Mouse (Mus musculus) forebrain, postnatal 0 days (tissue): Measurements from ENCODE around the gene Sod1. TPM values are rescaled to one million over a fixed set of nuclear protein-coding genes. Genes with fewer than 3 reads are reported as not detected.

Experiments
- ATAC-seq: fragments of 200-750 bp; cut with Nextera tagmentation; 2 replicates; pipeline ENCODE4 v1.8.0; 2017; ENCODE audit warnings: mild to moderate bottlenecking, moderate library complexity
- DNase-seq: peaks from one replicate; pipeline ENCODE4 v3.0.0-alpha.2; 2015
- H3K27ac ChIP-seq: fragments of 300-500 bp; sonication (generic); 2 replicates; pipeline ENCODE4 v1.5.1; 2014; ENCODE audit warnings: low read depth, mild to moderate bottlenecking, antibody characterized with exemption, low read length, moderate library complexity, mixed read lengths
- H3K27me3 ChIP-seq: fragments of 300-500 bp; sonication (generic); 2 replicates; pipeline ENCODE4 v1.6.1; 2014; ENCODE audit warnings: mild to moderate bottlenecking, low read length, mixed read lengths; ENCODE audit not compliant: insufficient read depth
- H3K36me3 ChIP-seq: fragments of 300-500 bp; sonication (generic); 2 replicates; pipeline ENCODE4 v1.6.1; 2014; ENCODE audit warnings: mild to moderate bottlenecking, moderate library complexity; ENCODE audit not compliant: insufficient read depth
- H3K4me1 ChIP-seq: fragments of 300-500 bp; sonication (generic); 2 replicates; pipeline ENCODE4 v1.6.1; 2014; ENCODE audit warnings: antibody characterized with exemption; ENCODE audit not compliant: insufficient read depth
- H3K4me2 ChIP-seq: fragments of 300-500 bp; sonication (generic); 2 replicates; pipeline ENCODE4 v1.6.1; 2014; ENCODE audit warnings: low read depth, mild to moderate bottlenecking, moderate library complexity
- H3K4me3 ChIP-seq: fragments of 300-500 bp; sonication (generic); 2 replicates; pipeline ENCODE4 v1.5.1; 2014; ENCODE audit warnings: low read depth, low read length, mixed read lengths
- H3K9ac ChIP-seq: fragments of 300-500 bp; sonication (generic); 2 replicates; pipeline ENCODE4 v1.6.1; 2014; ENCODE audit warnings: mild to moderate bottlenecking
- H3K9me3 ChIP-seq: fragments of 300-500 bp; sonication (generic); 2 replicates; pipeline ENCODE4 v1.6.1; 2016; ENCODE audit warnings: low read length
- CTCF ChIP-seq: sonication (generic); IDR thresholded peaks from 2 replicates; pipeline ENCODE4 v1.5.1; 2016; ENCODE audit warnings: antibody characterized with exemption, control low read depth, low read depth
- WGBS: fragments of 180-500 bp; shearing (Covaris S2); extraction: QIAGEN DNeasy Blood & Tissue Kit; methylation state at CpG from one replicate; pipeline ENCODE4 v1.1.7; 2014; 5-methylcytosine and 5-hydroxymethylcytosine counted together
- polyA plus RNA-seq: library from polyadenylated mRNA; unstranded; fragments of >200 nt; fragmentation: Nextera tagmentation; extraction: Ambion mirVana; gene quantifications from 2 replicates; pipeline ENCODE4 v1.2.1, GENCODE M21; 2015
- total RNA-seq: library from RNA; depleted of rRNA; stranded (reverse); fragments of >200 nt; gene quantifications from 2 replicates; pipeline ENCODE4 v1.2.3, GENCODE M21; 2014

Sod1 gene
- total and polyA plus RNA-seq, 2 experiments from 2014 or later = 223 to 1,167 TPM

DNA sequence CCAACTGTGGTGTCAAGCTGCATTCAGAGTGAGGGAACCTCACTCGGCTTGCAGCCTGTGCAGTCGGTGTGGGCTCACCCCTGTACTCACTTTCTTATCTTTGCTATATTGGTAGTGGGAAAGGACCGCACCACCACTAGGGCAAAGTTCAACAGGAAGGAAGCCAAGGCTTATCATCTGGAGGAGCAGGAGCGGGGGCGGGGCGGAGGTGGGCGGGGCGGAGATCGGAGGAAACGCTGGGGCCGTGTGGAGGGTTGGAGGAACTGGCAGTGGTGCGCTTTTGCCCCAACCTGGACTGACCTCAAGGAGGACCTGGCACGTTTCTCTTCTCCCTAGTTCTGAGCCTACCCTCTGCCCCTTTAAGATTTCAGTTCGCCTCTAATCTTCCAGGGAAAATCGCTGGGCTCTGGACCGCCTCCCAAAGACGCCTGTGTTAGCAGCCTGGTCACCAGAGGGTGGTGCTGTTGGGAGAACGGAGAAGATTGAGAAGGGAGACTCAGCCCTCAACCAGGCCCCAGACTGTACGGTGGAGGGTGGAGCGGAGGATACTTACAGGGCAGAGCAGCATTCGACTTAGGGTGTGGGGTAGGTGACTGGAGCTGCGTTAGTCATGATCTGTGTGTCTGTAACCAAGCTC lies 23.1 kb upstream of the Sod1 start:
- Histone ChIP-seq H3K4me1 (no peaks in the 10 kb centered on the region), H3K27me3 (no peaks in the 10 kb centered on the region), H3K36me3 (no peaks in the 10 kb centered on the region), H3K4me3 (peak overlapping the region; percentile 35), H3K9ac (peak overlapping the region; percentile 47), H3K9me3 (no peaks in the 10 kb centered on the region), H3K27ac (no peak overlapping the region), H3K4me2 (peak overlapping the region; percentile 52)
- WGBS = 4% methylated on average over 22 of the region's 22 CpGs
- TF ChIP-seq CTCF = peak; percentile 74
- ATAC-seq (peak; percentile 97), DNase-seq (peak; percentile 83)

DNA sequence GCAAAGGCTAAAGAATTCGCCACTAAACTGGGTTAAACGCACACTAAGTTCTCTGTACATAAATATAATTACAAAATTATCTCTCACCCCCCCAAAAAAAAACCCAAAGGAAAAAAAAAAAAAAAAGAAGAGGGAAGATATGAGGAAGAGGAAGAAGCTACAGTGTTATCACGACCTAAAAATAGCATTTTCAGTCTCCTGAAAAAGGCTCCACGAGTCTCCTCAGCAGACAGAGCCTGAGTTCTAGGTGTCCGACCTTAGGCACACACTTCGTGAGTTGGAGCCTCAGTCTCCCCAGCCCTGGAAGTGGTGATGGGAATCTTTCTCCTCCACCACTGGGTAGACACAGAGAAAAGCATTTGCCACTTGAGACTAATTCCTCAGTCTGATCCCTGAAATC lies 21.9 kb upstream of the Sod1 start:
- no peak overlapping the region for H3K9ac ChIP-seq
- no peak overlapping the region for H3K27ac ChIP-seq
- no peaks in the 10 kb centered on the region for H3K27me3 ChIP-seq
- H3K4me3 ChIP-seq = no peak overlapping the region
- H3K4me1 ChIP-seq = no peaks in the 10 kb centered on the region
- H3K9me3 ChIP-seq = no peaks in the 10 kb centered on the region
- H3K4me2 ChIP-seq = no peak overlapping the region
- DNase-seq (no peak), ATAC-seq (no peak)
- 93% methylated on average over 6 of the region's 6 CpGs for WGBS
- no peaks in the 10 kb centered on the region for H3K36me3 ChIP-seq
- no peak for TF ChIP-seq CTCF

DNA sequence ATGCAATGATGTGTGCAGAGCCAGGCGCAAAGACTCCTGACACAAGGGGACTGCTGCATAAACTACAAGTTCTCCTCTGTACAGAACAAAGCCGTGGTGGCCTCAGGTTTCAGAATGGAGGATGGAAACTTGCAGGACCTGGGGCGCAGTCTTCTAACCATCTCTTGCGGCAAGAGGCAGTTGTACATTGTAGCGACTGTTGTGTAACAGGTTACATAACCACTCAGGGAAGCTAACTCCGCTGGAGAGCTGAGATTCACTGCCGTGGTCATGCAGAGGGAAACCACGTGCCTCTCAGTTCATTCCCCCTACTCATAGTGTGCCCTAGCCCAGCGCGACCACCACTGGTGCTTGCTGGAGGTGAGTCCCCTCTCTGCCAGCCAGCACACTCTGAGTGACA lies 21.4 kb upstream of the Sod1 start:
- DNase-seq (no peak), ATAC-seq (no peak)
- H3K27me3 ChIP-seq = no peaks in the 10 kb centered on the region
- H3K27ac ChIP-seq = no peak overlapping the region
- TF ChIP-seq CTCF = no peak
- no peak overlapping the region for H3K4me3 ChIP-seq
- no peak overlapping the region for H3K9ac ChIP-seq
- H3K9me3 ChIP-seq = no peaks in the 10 kb centered on the region
- no peaks in the 10 kb centered on the region for H3K4me1 ChIP-seq
- 92% methylated on average over 10 of the region's 10 CpGs for WGBS
- H3K36me3 ChIP-seq = no peaks in the 10 kb centered on the region
- H3K4me2 ChIP-seq = no peak overlapping the region

DNA sequence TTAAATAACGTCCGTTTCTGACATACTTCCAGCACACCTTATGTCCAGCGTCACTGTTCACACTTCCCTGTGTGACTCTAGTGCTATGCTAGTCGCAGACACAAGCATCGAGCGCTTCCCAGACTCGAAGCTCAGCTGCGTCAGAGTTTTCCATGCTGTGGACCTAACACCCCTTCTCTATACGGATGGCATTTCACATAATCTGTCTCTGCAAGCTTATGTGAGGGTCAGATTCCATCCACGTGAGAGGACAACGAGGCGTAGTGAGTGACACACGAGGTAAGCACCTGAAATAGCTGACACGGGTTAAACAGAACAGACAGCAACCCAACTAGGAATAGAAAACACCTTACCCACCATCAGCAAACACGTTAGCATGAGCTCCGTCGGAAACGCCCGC lies 18.4 kb upstream of the Sod1 start:
- Histone ChIP-seq H3K27me3 (no peaks in the 10 kb centered on the region), H3K9ac (no peak overlapping the region), H3K9me3 (no peaks in the 10 kb centered on the region), H3K4me3 (no peak overlapping the region), H3K4me2 (no peak overlapping the region), H3K4me1 (no peaks in the 10 kb centered on the region), H3K27ac (no peak overlapping the region), H3K36me3 (no peaks in the 10 kb centered on the region)
- no peak for TF ChIP-seq CTCF
- WGBS = 70% methylated on average over 19 of the region's 19 CpGs
- DNase-seq (no peak), ATAC-seq (no peak)

DNA sequence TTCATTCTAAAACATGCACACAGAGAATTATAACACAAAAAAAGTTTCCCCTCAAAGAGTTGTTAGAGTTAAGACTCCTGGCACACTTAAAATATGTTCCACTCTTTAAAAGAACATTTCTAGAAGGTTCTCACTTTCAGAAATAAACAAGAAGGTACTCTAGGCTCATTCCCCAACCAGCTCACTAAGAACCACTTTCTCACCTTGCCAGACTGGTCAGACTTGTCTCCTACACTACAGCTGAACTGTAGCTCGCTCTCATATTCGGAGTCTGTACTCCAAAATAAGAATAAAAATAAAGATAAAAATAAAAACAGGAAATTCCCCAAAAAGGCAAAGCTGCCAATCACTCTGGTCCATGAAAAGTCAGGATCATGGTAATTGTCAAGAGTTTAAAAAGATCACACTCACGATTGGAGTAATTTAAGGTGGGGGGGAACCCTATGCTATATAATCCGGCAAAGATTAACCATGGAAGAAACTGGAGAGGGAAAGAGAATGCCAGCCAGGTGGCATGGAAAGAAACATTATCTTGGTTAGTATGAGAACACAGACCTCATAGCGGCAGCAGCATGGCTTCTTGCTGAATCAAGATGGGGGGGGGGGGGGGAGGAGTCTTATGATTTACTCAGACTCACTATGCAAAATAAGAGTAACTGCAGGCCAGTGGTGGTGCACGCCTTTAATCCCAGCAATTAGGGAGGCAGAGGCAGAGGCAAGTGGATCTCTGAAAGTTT lies 17.2 kb upstream of the Sod1 start:
- WGBS = 89% methylated on average over 6 of the region's 6 CpGs
- no peaks in the 10 kb centered on the region for H3K4me1 ChIP-seq
- no peaks in the 10 kb centered on the region for H3K9me3 ChIP-seq
- DNase-seq (no peak), ATAC-seq (no peak)
- no peaks in the 10 kb centered on the region for H3K36me3 ChIP-seq
- no peak overlapping the region for H3K9ac ChIP-seq
- H3K27me3 ChIP-seq = no peaks in the 10 kb centered on the region
- no peak overlapping the region for H3K4me3 ChIP-seq
- no peak overlapping the region for H3K27ac ChIP-seq
- no peak for TF ChIP-seq CTCF
- H3K4me2 ChIP-seq = no peak overlapping the region

DNA sequence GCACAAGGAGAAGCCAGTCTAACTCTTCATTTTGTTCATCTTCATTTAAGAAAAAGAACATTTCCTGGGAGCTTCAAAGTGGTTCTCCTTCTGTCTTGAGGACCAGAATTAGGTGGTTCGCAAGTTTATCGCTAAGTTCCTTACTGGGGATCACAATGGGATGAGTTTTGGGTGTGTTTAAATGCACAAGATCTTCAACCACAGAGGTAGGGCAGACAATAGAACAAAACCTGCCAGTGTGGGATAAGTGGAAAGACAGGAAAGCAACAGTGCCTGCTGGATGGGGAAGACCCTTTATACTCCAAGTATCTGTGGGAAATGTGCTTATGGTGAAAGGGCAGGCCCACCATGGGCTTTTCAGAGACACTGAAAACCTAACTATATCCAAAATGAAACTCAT lies 15.7 kb upstream of the Sod1 start:
- no peaks in the 10 kb centered on the region for H3K27me3 ChIP-seq
- H3K9ac ChIP-seq = no peak overlapping the region
- no peaks in the 10 kb centered on the region for H3K4me1 ChIP-seq
- no peak for DNase-seq
- no peak overlapping the region for H3K27ac ChIP-seq
- H3K9me3 ChIP-seq = no peaks in the 10 kb centered on the region
- TF ChIP-seq CTCF = no peak
- H3K4me3 ChIP-seq = no peak overlapping the region
- no peak for ATAC-seq
- no peak overlapping the region for H3K4me2 ChIP-seq
- WGBS = 95% methylated on average over 2 of the region's 2 CpGs
- no peaks in the 10 kb centered on the region for H3K36me3 ChIP-seq

DNA sequence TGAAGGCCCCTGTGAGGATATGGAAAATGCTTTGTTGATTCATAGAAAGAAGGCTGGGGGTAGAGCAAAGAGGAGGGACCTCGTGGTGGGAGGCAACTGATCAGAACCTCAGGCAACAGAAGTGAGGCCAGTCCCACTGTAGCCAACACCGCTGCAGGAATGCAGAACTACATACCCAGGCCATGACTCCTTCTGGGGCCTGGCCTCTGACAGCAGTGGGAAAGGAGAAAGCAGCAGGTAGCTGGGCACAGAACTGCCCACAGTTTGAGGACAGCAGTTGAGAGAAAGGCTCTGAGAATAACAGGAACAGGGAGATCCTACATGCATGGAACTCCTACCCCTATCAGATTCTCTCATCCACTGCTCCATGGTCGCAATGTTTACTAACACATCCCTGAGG lies 11.6 kb upstream of the Sod1 start:
- no peak for ATAC-seq
- 78% methylated on average over 3 of the region's 3 CpGs for WGBS
- H3K27ac ChIP-seq = no peak overlapping the region

More for the DNA sequence above, 11.6 kb upstream of the Sod1 start:
- no peak for DNase-seq
- TF ChIP-seq CTCF = no peak
- no peaks in the 10 kb centered on the region for H3K4me1 ChIP-seq
- no peak overlapping the region for H3K4me3 ChIP-seq
- no peak overlapping the region for H3K9ac ChIP-seq
- no peaks in the 10 kb centered on the region for H3K36me3 ChIP-seq
- H3K27me3 ChIP-seq = no peaks in the 10 kb centered on the region
- H3K4me2 ChIP-seq = no peak overlapping the region
- H3K9me3 ChIP-seq = no peaks in the 10 kb centered on the region
